Mouse (Mus musculus) lung, postnatal 0 days (tissue): Measurements from ENCODE around the gene March2. TPM values are rescaled to one million over a fixed set of nuclear protein-coding genes. Genes with fewer than 3 reads are reported as not detected.
"Not testable (repeated sequence)": the region's sequence is repeated elsewhere in the genome, so short reads cannot be mapped to it uniquely, and the experiment has no call there.

ENCODE experiments used
- ATAC-seq: fragments of 200-750 bp; cut with Nextera tagmentation; 2 replicates; pipeline ENCODE4 v1.8.0; 2017; ENCODE audit warnings: moderate library complexity
- DNase-seq: peaks from one replicate; pipeline ENCODE4 v3.0.0-alpha.2; 2016; ENCODE audit warnings: low spot score
- H3K27ac ChIP-seq: fragments of 300-500 bp; sonication (generic); 2 replicates; pipeline ENCODE4 v1.5.1; 2014; ENCODE audit warnings: antibody characterized with exemption, mild to moderate bottlenecking, low read length, mixed read lengths
- H3K27me3 ChIP-seq: fragments of 300-500 bp; sonication (generic); replicated peaks from 2 replicates; pipeline ENCODE4 v1.6.1; 2014; ENCODE audit warnings: low read length, mixed read lengths; ENCODE audit not compliant: insufficient read depth
- H3K36me3 ChIP-seq: fragments of 300-500 bp; sonication (generic); 2 replicates; pipeline ENCODE4 v1.6.1; 2014; ENCODE audit warnings: low read length, mixed read lengths; ENCODE audit not compliant: insufficient read depth
- H3K4me1 ChIP-seq: fragments of 300-500 bp; sonication (generic); 2 replicates; pipeline ENCODE4 v1.6.1; 2014; ENCODE audit warnings: antibody characterized with exemption, low read depth, low read length, mixed read lengths; ENCODE audit not compliant: insufficient read depth
- H3K4me2 ChIP-seq: fragments of 300-500 bp; sonication (generic); replicated peaks from 2 replicates; pipeline ENCODE4 v1.6.1; 2014; ENCODE audit warnings: low read depth, mild to moderate bottlenecking, low read length, moderate library complexity, mixed read lengths
- H3K4me3 ChIP-seq: fragments of 300-500 bp; sonication (generic); 2 replicates; pipeline ENCODE4 v1.5.1; 2014; ENCODE audit warnings: low read depth, low read length
- H3K9ac ChIP-seq: fragments of 300-500 bp; sonication (generic); replicated peaks from 2 replicates; pipeline ENCODE4 v1.6.1; 2014; ENCODE audit warnings: low read depth, mild to moderate bottlenecking
- H3K9me3 ChIP-seq: fragments of 300-500 bp; sonication (generic); 2 replicates; pipeline ENCODE4 v1.6.1; 2016; ENCODE audit warnings: low read length, mixed read lengths
- CTCF ChIP-seq: IDR thresholded peaks from 2 replicates; pipeline ENCODE4 v1.5.1; 2016; ENCODE audit warnings: antibody characterized with exemption, mild to moderate bottlenecking
- EP300 ChIP-seq: IDR thresholded peaks from 2 replicates; pipeline ENCODE4 v1.6.1; 2016; ENCODE audit warnings: antibody characterized with exemption, mild to moderate bottlenecking, control low read depth
- WGBS: fragments of 180-500 bp; shearing (Covaris S2); extraction: QIAGEN DNeasy Blood & Tissue Kit; methylation state at CpG from one replicate; pipeline ENCODE4 v1.1.7; 2014; 5-methylcytosine and 5-hydroxymethylcytosine counted together
- polyA plus RNA-seq: library from polyadenylated mRNA; unstranded; fragments of >200 nt; fragmentation: Nextera tagmentation; extraction: Ambion mirVana; gene quantifications from 2 replicates; pipeline ENCODE4 v1.2.1, GENCODE M21; 2015

The March2 gene
- polyA plus RNA-seq, 1 experiment from 2014 or later: 104 TPM

- H3K9me3 ChIP-seq: no peaks in the 10 kb centered on the region
- no peak overlapping the region for H3K4me2 ChIP-seq
- H3K4me1 ChIP-seq: no peaks in the 10 kb centered on the region
- WGBS: 60% methylated on average over 5 of the region's 5 CpGs
- H3K9ac ChIP-seq: no peak overlapping the region
- no peak overlapping the region for H3K4me3 ChIP-seq
- no peak overlapping the region for H3K27ac ChIP-seq
- ATAC-seq (no peak), DNase-seq (no peak)
- no peak for TF ChIP-seq EP300
- TF ChIP-seq CTCF: no peak
- H3K27me3 ChIP-seq: no peaks in the 10 kb centered on the region
- peaks cover 17% of the 10 kb centered on the region; the same call in 1 of the 2 replicates for H3K36me3 ChIP-seq
Measured at GRCm38 (mm10) chr17:33744686-33745384, 26.4 kb upstream of the March2 start.

- TF ChIP-seq CTCF: no peak
- no peak for TF ChIP-seq EP300
- Histone ChIP-seq H3K4me2 (no peak overlapping the region), H3K36me3 (peaks cover 12% of the 10 kb centered on the region; the same call in 1 of the 2 replicates), H3K27ac (no peak overlapping the region), H3K4me1 (no peaks in the 10 kb centered on the region), H3K4me3 (no peak overlapping the region), H3K27me3 (no peaks in the 10 kb centered on the region), H3K9me3 (no peaks in the 10 kb centered on the region), H3K9ac (no peak overlapping the region)
- 94% methylated on average over 1 of the region's 1 CpGs for WGBS
- DNase-seq: no peak
- ATAC-seq: no peak
Measured at GRCm38 (mm10) chr17:33742420-33742819, 23.9 kb upstream of the March2 start.

- not testable (repeated sequence) for H3K9me3 ChIP-seq, H3K36me3 ChIP-seq, H3K27me3 ChIP-seq, H3K9ac ChIP-seq, H3K27ac ChIP-seq, H3K4me1 ChIP-seq, H3K4me3 ChIP-seq, H3K4me2 ChIP-seq, DNase-seq, ATAC-seq
- WGBS: 62% methylated on average over 10 of the region's 10 CpGs
Measured at GRCm38 (mm10) chr17:33733526-33733925, 15.1 kb upstream of the March2 start.

GRCm38 (mm10) chr17:33732556-33733083 is 14.2 kb upstream of the March2 start:
- H3K4me1 ChIP-seq, H3K4me3 ChIP-seq, H3K9me3 ChIP-seq, ATAC-seq, H3K36me3 ChIP-seq, DNase-seq, H3K27me3 ChIP-seq, H3K4me2 ChIP-seq, H3K9ac ChIP-seq, H3K27ac ChIP-seq: not testable (repeated sequence)
- 48% methylated on average over 9 of the region's 9 CpGs for WGBS

GRCm38 (mm10) chr17:33729215-33729614 is 10.7 kb upstream of the March2 start:
- H3K27ac ChIP-seq: no peak overlapping the region
- no peak overlapping the region for H3K9ac ChIP-seq
- H3K4me2 ChIP-seq: no peak overlapping the region
- no peaks in the 10 kb centered on the region for H3K4me1 ChIP-seq
- H3K4me3 ChIP-seq: no peak overlapping the region
- no peak for ATAC-seq
- H3K27me3 ChIP-seq: no peaks in the 10 kb centered on the region
- TF ChIP-seq EP300 (no peak), CTCF (peak; percentile 59)
- 51% methylated on average over 2 of the region's 2 CpGs for WGBS
- peak; percentile 41 for DNase-seq
- H3K36me3 ChIP-seq: no peaks in the 10 kb centered on the region
- H3K9me3 ChIP-seq: no peaks in the 10 kb centered on the region

- Histone ChIP-seq H3K27ac (no peak overlapping the region), H3K4me1 (no peaks in the 10 kb centered on the region), H3K36me3 (no peaks in the 10 kb centered on the region), H3K27me3 (no peaks in the 10 kb centered on the region), H3K9me3 (no peaks in the 10 kb centered on the region), H3K9ac (no peak overlapping the region), H3K4me3 (no peak overlapping the region), H3K4me2 (no peak overlapping the region)
- 72% methylated on average over 2 of the region's 2 CpGs for WGBS
- TF ChIP-seq EP300: no peak
- no peak for ATAC-seq
- DNase-seq: no peak
Measured at GRCm38 (mm10) chr17:33728396-33728795, 9.9 kb upstream of the March2 start.
